Mouse (Mus musculus) embryonic facial prominence, embryonic 14.5 days (tissue): ENCODE data around the gene Atat1. TPM values are rescaled to one million over a fixed set of nuclear protein-coding genes. Genes with fewer than 3 reads are reported as not detected.

Experiments used
- ATAC-seq: fragments of 200-750 bp; cut with Nextera tagmentation; 2 replicates; pipeline ENCODE4 v1.8.0; 2017; ENCODE audit warnings: low read depth, moderate number of reproducible peaks, moderate TSS enrichment
- DNase-seq: peaks from one replicate; pipeline ENCODE4 v3.0.0-alpha.2; 2015; ENCODE audit warnings: low spot score
- H3K27ac ChIP-seq: fragments of 300-500 bp; sonication (generic); replicated peaks from 2 replicates; pipeline ENCODE4 v1.5.1; 2014; ENCODE audit warnings: low read depth, mild to moderate bottlenecking, low read length, moderate library complexity
- H3K27me3 ChIP-seq: fragments of 300-500 bp; sonication (generic); replicated peaks from 2 replicates; pipeline ENCODE4 v1.6.1; 2014; ENCODE audit warnings: low read length; ENCODE audit not compliant: control insufficient read depth, insufficient read depth
- H3K36me3 ChIP-seq: fragments of 300-500 bp; sonication (generic); 2 replicates; pipeline ENCODE4 v1.6.1; 2014; ENCODE audit warnings: low read length, mixed read lengths; ENCODE audit not compliant: control insufficient read depth, insufficient read depth
- H3K4me1 ChIP-seq: fragments of 300-500 bp; sonication (generic); 2 replicates; pipeline ENCODE4 v1.6.1; 2014; ENCODE audit warnings: antibody characterized with exemption, low read length; ENCODE audit not compliant: control insufficient read depth, insufficient read depth
- H3K4me2 ChIP-seq: fragments of 300-500 bp; sonication (generic); 2 replicates; pipeline ENCODE4 v1.6.1; 2014; ENCODE audit warnings: low read depth, mild to moderate bottlenecking, low read length, moderate library complexity, mixed read lengths
- H3K4me3 ChIP-seq: fragments of 300-500 bp; sonication (generic); 2 replicates; pipeline ENCODE4 v1.5.1; 2014; ENCODE audit warnings: low read depth, mild to moderate bottlenecking, low read length
- H3K9ac ChIP-seq: fragments of 300-500 bp; sonication (generic); 2 replicates; pipeline ENCODE4 v1.6.1; 2014; ENCODE audit warnings: low read depth, mild to moderate bottlenecking, low read length, moderate library complexity, mixed read lengths
- H3K9me3 ChIP-seq: fragments of 300-500 bp; sonication (generic); 2 replicates; pipeline ENCODE4 v1.6.1; 2016; ENCODE audit warnings: low read length; ENCODE audit not compliant: control insufficient read depth
- WGBS: fragments of 180-500 bp; shearing (Covaris S2); extraction: QIAGEN DNeasy Blood & Tissue Kit; methylation state at CpG from one replicate; pipeline ENCODE4 v1.1.7; 2014; 5-methylcytosine and 5-hydroxymethylcytosine counted together
- microRNA counts: library from miRNA; unstranded; fragments of <30 nt; microRNA quantifications from one replicate; lab custom pipeline; 2017
- microRNA-seq: library from miRNA; unstranded; fragments of <30 nt; microRNA quantifications from one replicate; pipeline ENCODE4, GENCODE M21; 2016; ENCODE audit warnings: borderline number of aligned reads
- polyA plus RNA-seq: library from polyadenylated mRNA; unstranded; fragments of >200 nt; fragmentation: Nextera tagmentation; extraction: Ambion mirVana; gene quantifications from 2 replicates; pipeline ENCODE4 v1.2.1, GENCODE M21; 2014

Atat1 gene
- polyA plus RNA-seq, 1 experiment from 2014 or later: 48.1 TPM

- no peaks in the 10 kb centered on the region for H3K4me1 ChIP-seq
- H3K27me3 ChIP-seq: no peaks in the 10 kb centered on the region
- 18% methylated on average over 1 of the region's 1 CpGs for WGBS
- ATAC-seq (peak; percentile 49), DNase-seq (no peak)
- H3K36me3 ChIP-seq: peaks cover 86% of the 10 kb centered on the region
- H3K4me2 ChIP-seq: no peak overlapping the region
- H3K27ac ChIP-seq: no peak overlapping the region
- no peaks in the 10 kb centered on the region for H3K9me3 ChIP-seq
- H3K9ac ChIP-seq: 0 out of 2 replicates have a peak overlapping the region, but pooled peaks have one; percentile 8
- no peak overlapping the region for H3K4me3 ChIP-seq
These were observed 61.8 kb downstream of the Atat1 start for GRCm38 (mm10) chr17:35848112-35848511.

MicroRNAs encoded within 50 kb of the gene (microRNA counts, 519-probe panel; counts per million panel counts)
- 19.3 counts per million for microRNA mmu-miR-1894-3p (lab: Ali Mortazavi, UCI)
- microRNA mmu-miR-1894-5p (lab: Ali Mortazavi, UCI): 1,862 counts per million, percentile 12 among the panel's probes with 10 or more counts

Small RNA genes within 50 kb of the gene (microRNA-seq; reads per million reads assigned to microRNA genes)
- gene Gm28033 (1.00 reads per million), gene Mir1894 (not detected)

Other genes starting within 250 kb of the Atat1 start
- 14.2 and 15.1 TPM in 2 replicates for gene Vars2, start 242.5 kb downstream of the Atat1 start, polyA plus RNA-seq
- 34.8 and 35.3 TPM in 2 replicates for gene Gtf2h4, start 236.3 kb downstream of the Atat1 start, polyA plus RNA-seq
- gene Ddr1, start 205.5 kb downstream of the Atat1 start, polyA plus RNA-seq: 50.6 and 54.1 TPM in 2 replicates
- gene Ier3, start 88.4 kb downstream of the Atat1 start, polyA plus RNA-seq: 10.1 and 10.3 TPM in 2 replicates
- 49.0 and 49.5 TPM in 2 replicates for gene Flot1, start 86.8 kb downstream of the Atat1 start, polyA plus RNA-seq
- 736 and 832 TPM in 2 replicates for gene Tubb5, start 71.8 kb downstream of the Atat1 start, polyA plus RNA-seq
- gene Mdc1, start 68.6 kb downstream of the Atat1 start, polyA plus RNA-seq: 10.2 and 14.8 TPM in 2 replicates
- gene Nrm, start 48.8 kb downstream of the Atat1 start, polyA plus RNA-seq: 47.7 and 55.4 TPM in 2 replicates
- 25.6 and 27.8 TPM in 2 replicates for gene Ppp1r18, start 44.5 kb downstream of the Atat1 start, polyA plus RNA-seq
- gene Dhx16, start 30.3 kb downstream of the Atat1 start, polyA plus RNA-seq: 40.2 and 43.4 TPM in 2 replicates
- gene 2310061I04Rik, start 12.6 kb downstream of the Atat1 start, polyA plus RNA-seq: 20.5 and 21.5 TPM in 2 replicates
- gene Mrps18b, start 6.3 kb upstream of the Atat1 start, polyA plus RNA-seq: 73.3 and 76.0 TPM in 2 replicates
- gene Ppp1r10, start 6.4 kb upstream of the Atat1 start, polyA plus RNA-seq: 29.1 and 32.5 TPM in 2 replicates
- gene Abcf1, start 59.7 kb upstream of the Atat1 start, polyA plus RNA-seq: 72.1 and 76.4 TPM in 2 replicates
- 39.9 and 46.3 TPM in 2 replicates for gene Gnl1, start 69.8 kb upstream of the Atat1 start, polyA plus RNA-seq
- gene Prr3, start 70.2 kb upstream of the Atat1 start, polyA plus RNA-seq: 31.5 and 33.7 TPM in 2 replicates
- gene H2-T24, start 110.5 kb upstream of the Atat1 start, polyA plus RNA-seq: 2.2 and 2.4 TPM in 2 replicates
- gene H2-T23, start 122.8 kb upstream of the Atat1 start, polyA plus RNA-seq: 9.6 and 10.1 TPM in 2 replicates
- 20.5 and 20.7 TPM in 2 replicates for gene H2-T22, start 132.7 kb upstream of the Atat1 start, polyA plus RNA-seq
- gene Gm6034, start 132.9 kb upstream of the Atat1 start, polyA plus RNA-seq: not detected in 2 replicates
- gene Gm11127, start 148.3 kb upstream of the Atat1 start, polyA plus RNA-seq: not detected in 2 replicates
- gene Gm19684, start 211.6 kb upstream of the Atat1 start, polyA plus RNA-seq: not detected in 2 replicates
- gene Gm7030, start 219.3 kb upstream of the Atat1 start, polyA plus RNA-seq: not detected in 2 replicates